Mouse (Mus musculus): ENCODE measurements around the gene Zfp942.
"Not testable (repeated sequence)": the region's sequence is repeated elsewhere in the genome, so short reads cannot be mapped to it uniquely, and the experiment has no call there.

The Zfp942 gene

DNA sequence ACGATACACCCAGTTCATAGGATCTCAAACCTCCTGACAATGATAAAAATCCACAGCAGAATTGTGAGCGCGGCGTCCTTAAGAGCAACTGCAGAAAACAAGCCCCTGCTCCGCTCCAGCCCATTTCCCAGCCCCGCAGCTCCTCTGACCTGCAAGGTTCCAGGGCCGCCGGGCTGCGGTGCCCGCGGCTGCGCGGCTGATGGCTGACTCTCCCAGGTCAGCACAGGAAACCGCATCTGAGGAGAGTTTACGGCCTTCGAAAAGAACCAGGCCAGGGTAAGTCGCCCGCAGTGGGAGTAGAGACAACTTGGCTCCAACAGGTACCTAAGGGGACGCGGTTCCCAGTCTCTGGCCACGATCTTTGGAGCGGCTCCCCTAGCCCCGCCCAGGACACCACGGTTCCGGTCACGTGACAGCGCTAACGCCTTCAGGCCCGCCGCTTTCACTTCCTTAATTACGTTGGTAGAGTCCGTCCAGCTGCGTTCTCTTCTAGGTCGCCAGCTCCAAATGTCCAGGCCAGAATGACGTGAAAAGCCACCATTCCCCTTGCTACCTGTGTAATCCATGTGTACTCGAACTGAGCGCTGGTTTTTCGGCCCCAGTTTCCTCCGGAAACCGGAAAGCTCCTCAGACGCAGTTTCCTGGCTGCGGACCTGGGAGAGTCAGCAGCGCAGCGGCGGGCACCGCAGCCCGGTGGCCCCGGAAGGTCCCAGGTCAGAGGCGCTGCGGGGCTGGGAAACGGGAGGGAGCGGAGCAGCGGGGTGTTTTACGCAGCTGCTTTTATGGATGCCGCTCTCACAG is at the start of gene Zfp942, which contains the start of gene Zfp943:
Zfp942 (minus strand) TSS at position 358 of the 801 bp plus-strand sequence.
Zfp943 (plus strand) TSS at position 446 of the 801 bp plus-strand sequence.
- DNase-seq (ENCODE audit: extremely low read depth, low read depth) = not testable (repeated sequence)

DNA sequence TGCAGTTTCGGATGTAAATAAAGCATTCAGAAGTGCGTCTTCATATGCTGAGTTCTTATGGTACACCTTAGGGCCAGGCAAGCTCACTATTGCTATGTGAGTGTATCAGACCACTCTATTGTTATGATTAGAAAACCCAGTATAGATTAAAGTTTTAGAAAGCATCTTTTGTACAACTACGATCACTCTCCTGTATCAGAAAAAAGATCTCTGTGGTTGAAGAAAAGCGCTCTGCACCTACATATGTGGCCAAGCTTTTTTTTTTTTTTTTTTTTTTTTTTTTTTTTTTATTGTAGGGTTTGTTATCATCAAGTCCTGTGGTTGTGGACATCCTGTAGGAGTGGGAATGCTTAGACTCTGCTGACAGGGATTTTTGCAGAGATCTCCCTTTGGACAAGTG is 1.0 kb upstream of the Zfp942 start:
- no peak for DNase-seq (ENCODE audit: extremely low read depth, low read depth)

DNA sequence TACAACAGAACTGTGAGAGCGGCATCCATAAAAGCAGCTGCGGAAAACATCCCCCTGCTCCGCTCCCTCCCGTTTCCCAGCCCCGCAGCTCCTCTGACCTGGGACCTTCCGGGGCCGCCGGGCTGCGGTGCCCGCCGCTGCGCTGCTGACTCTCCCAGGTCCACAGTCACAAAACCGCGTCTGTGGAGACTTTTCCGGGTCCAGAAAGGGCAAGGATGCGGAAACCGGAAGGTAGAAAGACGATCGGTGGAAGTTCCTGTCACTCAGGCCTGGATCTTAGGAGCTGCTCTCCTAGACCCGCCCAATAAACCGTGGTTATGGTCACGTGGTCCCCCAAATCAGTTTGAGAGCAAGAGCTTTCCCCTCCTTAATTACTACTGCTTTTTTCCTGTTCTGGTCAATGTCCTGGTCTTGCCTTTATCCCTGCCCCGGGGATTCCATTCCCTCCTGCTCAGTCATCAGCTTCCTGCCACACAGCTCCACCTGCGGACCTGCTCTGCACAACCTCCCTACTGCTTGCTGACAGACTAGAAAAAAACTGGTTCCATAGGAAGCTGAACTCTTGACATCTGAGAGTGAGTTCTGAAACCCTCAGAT is 52.7 kb downstream of the Zfp942 start, which contains the start of gene Zfp995:
Zfp995 (minus strand) TSS at position 471 of the 597 bp plus-strand sequence.
- peak; percentile 22 for DNase-seq (ENCODE audit: extremely low read depth, low read depth)

DNA sequence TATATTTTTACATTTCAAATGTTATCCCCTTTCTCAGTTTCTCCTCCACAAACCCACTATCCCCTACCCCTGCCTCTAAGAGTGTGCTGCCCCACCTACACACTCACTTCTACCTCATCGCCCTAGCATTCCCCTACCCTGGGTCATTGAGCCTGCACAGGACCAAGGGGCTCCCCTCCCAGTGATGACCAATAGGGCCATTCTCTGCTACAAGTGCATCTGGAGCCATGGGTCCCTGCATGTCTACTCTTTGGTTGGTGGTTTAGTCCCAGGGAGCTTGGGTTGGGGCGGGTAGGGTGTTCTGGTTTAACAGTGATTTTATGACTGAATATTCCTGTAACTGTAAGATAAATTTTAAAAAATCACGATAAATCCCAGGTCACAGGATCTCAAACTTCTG is 53.2 kb downstream of the Zfp942 start:
- DNase-seq (ENCODE audit: extremely low read depth, low read depth) = no peak
